Mouse (Mus musculus) erythroid progenitor cell, adult 5-6 weeks (primary cell): ENCODE data around the gene Zfp319. TPM values are rescaled to one million over a fixed set of nuclear protein-coding genes. Genes with fewer than 3 reads are reported as not detected.

ENCODE experiments used
- ATAC-seq: replicated peaks from 2 replicates; pipeline ENCODE4 v1.8.0; 2016; ENCODE audit warnings: moderate number of reproducible peaks, mild to moderate bottlenecking, moderate TSS enrichment, inconsistent platforms; ENCODE audit not compliant: poor library complexity, low FRiP score, severe bottlenecking
- total RNA-seq, 2 experiments: library from RNA; stranded (forward) in 1 of 2; stranded (reverse) in 1 of 2; fragments of 150-400 nt in 1 of 2; fragments of 186-747, 209-891 nt in 1 of 2; gene quantifications; 2 replicates each; pipeline versions ENCODE4 v1.2.3 to v1.2.4; 2015 to 2017; ENCODE audit warnings: low replicate concordance in 2 of 2

The Zfp319 gene
- total RNA-seq, 2 experiments from 2014 or later, result 0.42 to 0.61 TPM

DNA sequence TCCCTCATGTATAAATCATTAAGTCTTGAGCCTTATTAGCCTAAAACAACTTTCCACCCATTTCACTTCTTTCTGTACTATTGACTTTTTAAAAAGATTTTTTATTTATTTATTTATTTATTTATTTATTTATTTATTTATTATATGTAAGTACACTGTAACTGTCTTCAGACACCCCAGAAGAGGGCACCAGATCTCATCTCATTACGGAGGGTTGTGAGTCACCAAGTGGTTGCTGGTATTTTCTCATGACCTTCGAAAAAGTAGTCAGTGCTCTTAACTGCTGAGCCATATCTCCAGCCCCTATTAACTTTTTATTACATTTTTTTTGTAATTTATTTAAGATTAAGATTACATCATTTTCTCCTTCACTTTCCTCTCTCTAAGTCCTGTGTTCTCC lies 17.0 kb downstream of the Zfp319 start:
- no peak for ATAC-seq

DNA sequence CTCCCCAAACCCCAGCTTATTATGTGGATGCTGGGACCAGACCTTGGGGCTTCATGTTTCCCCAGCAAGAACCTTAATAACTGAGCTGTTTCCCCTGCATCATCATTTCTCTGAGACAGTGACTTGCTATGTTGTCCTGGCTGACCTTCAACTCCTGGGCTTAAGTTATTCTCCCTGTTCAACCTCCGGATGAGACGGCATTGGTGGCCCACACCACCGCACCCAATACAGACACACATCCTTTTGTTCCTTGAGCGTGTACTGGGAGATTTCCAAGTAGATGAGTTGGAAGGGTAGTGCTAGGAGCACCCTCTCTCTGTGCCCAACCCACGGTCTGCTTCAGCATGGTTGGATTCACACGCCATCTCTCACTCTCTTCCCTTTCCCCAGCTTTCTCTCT lies 17.9 kb downstream of the Zfp319 start:
- ATAC-seq, result no peak

GRCm38 (mm10) chr8:95312836-95313235 lies 18.9 kb downstream of the Zfp319 start:
- no peak for ATAC-seq

- ATAC-seq, result no peak
Observed at GRCm38 (mm10) chr8:95310342-95310970, 21.3 kb downstream of the Zfp319 start, which contains the start of gene Tepp. Gene Tepp, plus strand, starts transcription at chr8:95310566.

DNA sequence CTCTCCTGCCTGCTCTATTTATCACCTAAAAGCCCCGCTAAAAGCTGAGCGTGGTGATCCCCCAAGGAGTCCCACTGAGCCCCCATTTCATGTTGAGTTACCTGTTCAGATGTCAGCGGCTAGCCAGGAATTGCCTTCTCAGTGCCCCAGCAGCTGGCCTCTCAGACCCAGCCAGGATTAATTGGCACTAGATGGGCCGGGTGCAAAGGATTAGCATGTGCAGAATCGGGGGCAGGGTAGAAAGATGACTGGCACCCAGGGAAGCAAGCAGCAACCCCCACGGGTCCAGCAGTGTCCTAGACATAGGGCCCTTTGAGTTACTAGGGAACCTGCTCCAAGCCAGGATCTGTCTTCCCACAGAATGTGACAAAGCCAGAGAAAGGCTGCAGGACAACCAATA lies 25.3 kb downstream of the Zfp319 start, which contains the start of gene Cngb1:
TSS of gene Cngb1 (minus strand) at position 155 of the 400 bp plus-strand sequence.
- ATAC-seq, result no peak

DNA sequence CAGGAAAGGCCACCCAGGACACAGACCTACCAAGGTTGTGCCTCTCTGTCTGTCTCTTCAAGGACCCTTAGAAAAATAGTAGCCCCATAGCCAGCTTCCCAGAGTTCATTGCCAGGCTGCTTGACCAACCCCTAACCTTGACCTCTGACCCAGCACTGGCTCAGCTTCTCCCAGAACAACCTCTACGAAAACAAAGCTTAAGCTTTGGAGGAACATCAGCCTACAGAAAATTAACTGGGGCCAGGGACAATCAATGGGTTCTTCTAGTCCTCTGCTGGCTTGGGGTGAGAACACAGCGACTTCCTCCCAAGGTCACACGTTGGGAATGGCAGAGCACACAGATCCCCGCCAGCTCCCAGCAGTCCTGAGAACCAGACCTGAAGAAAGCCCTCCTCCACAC lies 26.2 kb downstream of the Zfp319 start:
- no peak for ATAC-seq

- ATAC-seq, result no peak
Observed at GRCm38 (mm10) chr8:95302410-95302809, 29.3 kb downstream of the Zfp319 start.

DNA sequence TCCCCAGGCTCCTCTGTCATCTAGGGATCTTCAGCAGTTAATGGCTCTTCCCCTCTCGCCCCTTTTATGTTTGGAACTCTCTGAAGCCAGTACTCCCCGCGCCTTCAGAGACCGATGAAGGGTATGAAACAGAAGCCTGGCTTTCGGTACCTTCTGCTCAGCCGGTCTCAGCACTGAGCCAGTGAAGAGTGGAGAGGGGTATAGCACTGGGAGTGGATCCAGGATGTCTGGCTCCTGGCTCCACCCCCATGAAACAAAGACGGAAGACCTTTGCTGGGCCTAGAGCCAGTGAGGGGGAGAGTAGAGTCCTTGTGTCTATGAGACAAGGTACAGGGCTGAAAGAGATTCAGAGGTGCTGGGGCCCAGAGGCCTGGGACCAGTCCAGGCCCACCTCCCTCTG lies 37.9 kb downstream of the Zfp319 start:
- no peak for ATAC-seq

DNA sequence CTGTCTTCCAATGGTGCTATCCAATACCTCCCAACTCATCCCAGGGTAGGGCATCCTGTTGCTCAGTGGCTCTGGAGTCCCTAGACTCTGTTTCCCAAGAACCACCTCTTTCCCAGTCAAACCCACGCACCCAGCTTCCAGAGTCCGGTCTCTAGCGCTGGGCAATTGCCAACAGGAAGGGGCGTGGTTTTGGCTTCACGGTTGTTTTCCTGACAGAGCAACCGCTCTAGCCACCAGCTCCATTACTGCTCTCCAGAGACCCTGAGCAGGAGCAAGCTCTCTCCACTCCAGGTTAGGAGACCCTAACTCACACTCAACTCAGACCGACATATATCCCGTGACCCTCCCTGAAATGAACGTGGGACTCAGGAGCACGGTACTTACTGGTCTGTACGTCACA lies 38.6 kb downstream of the Zfp319 start:
- ATAC-seq, result 0 out of 2 replicates have a peak, but pooled peaks have one; percentile 22

DNA sequence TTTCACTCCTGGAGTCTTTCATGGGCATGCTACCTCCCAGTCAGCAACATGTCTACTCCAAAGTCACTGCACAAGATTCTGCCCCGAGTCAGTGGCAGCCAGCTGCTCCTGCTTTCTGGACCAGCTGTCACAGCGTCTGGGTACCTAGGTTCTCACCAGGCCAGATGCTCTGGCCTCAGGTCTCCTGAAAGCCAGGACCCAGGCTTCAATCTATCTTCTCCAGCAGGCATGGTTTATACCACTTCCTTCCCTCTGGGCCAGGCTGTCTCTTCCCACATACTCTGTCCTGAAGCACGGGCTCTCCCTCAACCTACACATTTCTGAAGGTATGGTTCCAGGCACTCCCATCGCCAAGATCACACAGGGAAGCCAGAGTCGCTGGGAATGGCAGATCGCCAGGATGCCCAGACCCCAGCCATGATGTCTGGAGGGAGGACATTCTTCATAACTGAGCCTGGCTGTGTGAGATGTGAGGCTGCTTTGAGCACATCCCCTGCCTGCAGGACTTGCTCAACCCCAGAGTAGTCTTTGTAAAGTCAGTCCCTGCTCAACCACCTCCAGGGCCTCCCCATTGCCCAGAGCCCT lies 42.6 kb downstream of the Zfp319 start:
- ATAC-seq, result no peak

GRCm38 (mm10) chr8:95281493-95281892 lies 50.3 kb downstream of the Zfp319 start:
- ATAC-seq, result no peak

Other genes starting within 250 kb of the Zfp319 start
- not detected in 2 replicates for gene Kifc3, start 129.1 kb downstream of the Zfp319 start, total RNA-seq (2015; ENCODE audit: low replicate concordance)
- 0.51 and 0.76 TPM in 2 replicates for gene Kifc3, start 129.1 kb downstream of the Zfp319 start, total RNA-seq (2017; ENCODE audit: low replicate concordance)
- gene Cngb1, start 25.4 kb downstream of the Zfp319 start, total RNA-seq (2015; ENCODE audit: low replicate concordance), result not detected in 2 replicates
- gene Cngb1, start 25.4 kb downstream of the Zfp319 start, total RNA-seq (2017; ENCODE audit: low replicate concordance), result not detected in 2 replicates
- gene Tepp, start 21.4 kb downstream of the Zfp319 start, total RNA-seq (2015; ENCODE audit: low replicate concordance), result not detected in 2 replicates
- gene Tepp, start 21.4 kb downstream of the Zfp319 start, total RNA-seq (2017; ENCODE audit: low replicate concordance), result not detected in 2 replicates
- 5.4 and 13.0 TPM in 2 replicates for gene Usb1, start 334 bp upstream of the Zfp319 start, total RNA-seq (2015; ENCODE audit: low replicate concordance)
- gene Usb1, start 334 bp upstream of the Zfp319 start, total RNA-seq (2017; ENCODE audit: low replicate concordance), result 2.3 TPM in 1 of 2 replicates, not detected in the other
- not detected in 2 replicates for gene Mmp15, start 20.3 kb upstream of the Zfp319 start, total RNA-seq (2015; ENCODE audit: low replicate concordance)
- gene Mmp15, start 20.3 kb upstream of the Zfp319 start, total RNA-seq (2017; ENCODE audit: low replicate concordance), result not detected in 2 replicates
- gene Cfap20, start 102.9 kb upstream of the Zfp319 start, total RNA-seq (2015; ENCODE audit: low replicate concordance), result 30.2 and 44.3 TPM in 2 replicates
- 13.2 and 20.3 TPM in 2 replicates for gene Cfap20, start 102.9 kb upstream of the Zfp319 start, total RNA-seq (2017; ENCODE audit: low replicate concordance)
- 22.2 and 69.9 TPM in 2 replicates for gene Csnk2a2, start 158.1 kb upstream of the Zfp319 start, total RNA-seq (2015; ENCODE audit: low replicate concordance)
- 28.4 and 33.0 TPM in 2 replicates for gene Csnk2a2, start 158.1 kb upstream of the Zfp319 start, total RNA-seq (2017; ENCODE audit: low replicate concordance)
- not detected in 2 replicates for gene Ccdc113, start 202.1 kb upstream of the Zfp319 start, total RNA-seq (2015; ENCODE audit: low replicate concordance)
- 2.7 TPM in 1 of 2 replicates, not detected in the other for gene Ccdc113, start 202.1 kb upstream of the Zfp319 start, total RNA-seq (2017; ENCODE audit: low replicate concordance)
- gene Prss54, start 244.4 kb upstream of the Zfp319 start, total RNA-seq (2015; ENCODE audit: low replicate concordance), result not detected in 2 replicates
- not detected in 2 replicates for gene Prss54, start 244.4 kb upstream of the Zfp319 start, total RNA-seq (2017; ENCODE audit: low replicate concordance)